Mouse (Mus musculus) sigmoid colon, adult 10 weeks (tissue): ENCODE data around the gene Hyal3. TPM values are rescaled to one million over a fixed set of nuclear protein-coding genes. Genes with fewer than 3 reads are reported as not detected.

Experiments
- polyA plus RNA-seq: library from polyadenylated mRNA; stranded (reverse); fragments of 350-450 nt; fragmentation: Illumina TruSeq; extraction: RNeasy Lipid Tissue Mini Kit (QIAGEN cat#74804); gene quantifications from one replicate; pipeline ENCODE4 v1.2.3, GENCODE M21; 2014; ENCODE audit warnings: low read depth, low replicate concordance

Gene Hyal3
- polyA plus RNA-seq, 1 experiment from 2014 or later, result not detected

Other genes with a start within 250 kb of the Hyal3 start
- gene Hemk1, start 242.5 kb upstream of the Hyal3 start, polyA plus RNA-seq, result 2.2 TPM
- gene 6430571L13Rik, start 240.2 kb upstream of the Hyal3 start, polyA plus RNA-seq, result not detected
- 0.98 TPM for gene Cacna2d2, start 181.2 kb upstream of the Hyal3 start, polyA plus RNA-seq
- gene Tmem115, start 46.9 kb upstream of the Hyal3 start, polyA plus RNA-seq, result not detected
- gene Cyb561d2, start 38.6 kb upstream of the Hyal3 start, polyA plus RNA-seq, result 1.6 TPM
- 2.0 TPM for gene Nprl2, start 38.6 kb upstream of the Hyal3 start, polyA plus RNA-seq
- gene Zmynd10, start 33.5 kb upstream of the Hyal3 start, polyA plus RNA-seq, result not detected
- 33.5 TPM for gene Rassf1, start 29.3 kb upstream of the Hyal3 start, polyA plus RNA-seq
- gene Tusc2, start 17.6 kb upstream of the Hyal3 start, polyA plus RNA-seq, result 20.1 TPM
- 0.28 TPM for gene Hyal2, start 12.9 kb upstream of the Hyal3 start, polyA plus RNA-seq
- 2.7 TPM for gene Hyal1, start 3.9 kb upstream of the Hyal3 start, polyA plus RNA-seq
- gene Naa80, start 1.9 kb upstream of the Hyal3 start, polyA plus RNA-seq, result 1.5 TPM
- 25.5 TPM for gene Ifrd2, start 6.8 kb downstream of the Hyal3 start, polyA plus RNA-seq
- 2.6 TPM for gene Sema3b, start 28.4 kb downstream of the Hyal3 start, polyA plus RNA-seq
- gene Gnai2, start 54.5 kb downstream of the Hyal3 start, polyA plus RNA-seq, result 33.0 TPM
- gene Slc38a3, start 88.7 kb downstream of the Hyal3 start, polyA plus RNA-seq, result not detected
- not detected for gene Gnat1, start 98.9 kb downstream of the Hyal3 start, polyA plus RNA-seq
- gene Sema3f, start 129.7 kb downstream of the Hyal3 start, polyA plus RNA-seq, result 0.76 TPM
- gene Rbm5, start 190.2 kb downstream of the Hyal3 start, polyA plus RNA-seq, result 233 TPM